Mouse (Mus musculus) liver, adult 2 months (tissue): ENCODE measurements around the gene Carnmt1. TPM values are rescaled to one million over a fixed set of nuclear protein-coding genes. Genes with fewer than 3 reads are reported as not detected.

ENCODE experiments used
- DNase-seq: peaks from one replicate; pipeline ENCODE4 v3.0.0-alpha.2; 2011; ENCODE audit warnings: low read depth, low spot score; ENCODE audit errors: extremely low read depth
- H3K27ac ChIP-seq: fragments of 200-500 bp; replicated peaks from 2 replicates; pipeline ENCODE4 v1.5.1; 2012; ENCODE audit warnings: low read depth, mild to moderate bottlenecking, control low read depth, inconsistent platforms, low read length; ENCODE audit not compliant: insufficient read depth
- H3K27me3 ChIP-seq: fragments of 200-500 bp; 2 replicates; pipeline ENCODE4 v1.6.1; 2012; ENCODE audit warnings: mild to moderate bottlenecking, moderate library complexity, low read length, inconsistent platforms; ENCODE audit not compliant: control insufficient read depth, insufficient read depth
- H3K36me3 ChIP-seq: fragments of 200-500 bp; 2 replicates; pipeline ENCODE4 v1.6.1; 2012; ENCODE audit warnings: low read length, inconsistent platforms; ENCODE audit not compliant: control insufficient read depth, insufficient read depth
- H3K4me1 ChIP-seq: fragments of 200-500 bp; 2 replicates; pipeline ENCODE4 v1.6.1; 2011; ENCODE audit warnings: low read length; ENCODE audit not compliant: control insufficient read depth, insufficient read depth
- H3K4me3 ChIP-seq: fragments of 200-500 bp; 2 replicates; pipeline ENCODE4 v1.5.1; 2011; ENCODE audit warnings: low read depth, mild to moderate bottlenecking, control low read depth, low read length, moderate library complexity; ENCODE audit not compliant: insufficient read depth
- H3K79me2 ChIP-seq: fragments of 200-500 bp; 2 replicates; pipeline ENCODE4 v1.6.1; 2012; ENCODE audit warnings: inconsistent platforms, mild to moderate bottlenecking, low read length, moderate library complexity; ENCODE audit not compliant: control insufficient read depth, insufficient read depth
- H3K9ac ChIP-seq: fragments of 200-500 bp; 2 replicates; pipeline ENCODE4 v1.6.1; 2012; ENCODE audit warnings: low read depth, mild to moderate bottlenecking, control low read depth, inconsistent platforms, low read length
- CTCF ChIP-seq: fragments of 200-500 bp; IDR thresholded peaks from 2 replicates; pipeline ENCODE4 v1.5.1; 2011; ENCODE audit warnings: low read depth, low read length, control low read depth
- POLR2A ChIP-seq: fragments of 200-500 bp; IDR thresholded peaks from 2 replicates; pipeline ENCODE4 v1.6.1; 2011; ENCODE audit warnings: low read length, control low read depth; ENCODE audit not compliant: insufficient read depth; ENCODE audit errors: extremely low read depth
- WGBS: fragments of 180-500 bp; shearing (Covaris S2); methylation state at CpG from one replicate; pipeline ENCODE4 v1.1.7; 2018; 5-methylcytosine and 5-hydroxymethylcytosine counted together
- polyA plus RNA-seq: library from polyadenylated mRNA; depleted of rRNA; stranded (reverse); fragments of >200 nt; gene quantifications from 2 replicates; pipeline ENCODE4 v1.2.3, GENCODE M21; 2012; rRNA removed
- total RNA-seq: library from RNA; depleted of rRNA; stranded (reverse); fragments of >200 nt; gene quantifications from 2 replicates; pipeline ENCODE4 v1.2.3, GENCODE M21; 2014; rRNA removed

The Carnmt1 gene
- total and polyA plus RNA-seq, 2 experiments, result 5.4 to 11.9 TPM

GRCm38 (mm10) chr19:18739146-18739545 lies 68.6 kb downstream of the Carnmt1 start:
- Histone ChIP-seq H3K79me2 (no peaks in the 10 kb centered on the region), H3K27me3 (no peaks in the 10 kb centered on the region), H3K36me3 (no peaks in the 10 kb centered on the region), H3K9ac (no peak overlapping the region), H3K4me3 (no peak overlapping the region), H3K4me1 (no peaks in the 10 kb centered on the region), H3K27ac (no peak overlapping the region)
- 81% methylated on average over 7 of the region's 7 CpGs for WGBS
- no peak for TF ChIP-seq POLR2A
- TF ChIP-seq CTCF, result no peak
- no peak for DNase-seq

- 42% methylated on average over 5 of the region's 5 CpGs for WGBS
- Histone ChIP-seq H3K27me3 (no peaks in the 10 kb centered on the region), H3K9ac (no peak overlapping the region), H3K4me1 (no peaks in the 10 kb centered on the region), H3K4me3 (no peak overlapping the region), H3K36me3 (no peaks in the 10 kb centered on the region), H3K79me2 (no peaks in the 10 kb centered on the region), H3K27ac (no peak overlapping the region)
- DNase-seq, result peak; percentile 7
- no peak for TF ChIP-seq POLR2A
- TF ChIP-seq CTCF, result no peak
These were observed 73.4 kb downstream of the Carnmt1 start for GRCm38 (mm10) chr19:18743946-18744345.

GRCm38 (mm10) chr19:18746576-18747340 lies 76.2 kb downstream of the Carnmt1 start:
- no peak overlapping the region for H3K4me3 ChIP-seq
- no peak overlapping the region for H3K9ac ChIP-seq
- DNase-seq, result no peak
- no peaks in the 10 kb centered on the region for H3K27me3 ChIP-seq
- H3K27ac ChIP-seq, result no peak overlapping the region
- 91% methylated on average over 5 of the region's 5 CpGs for WGBS
- TF ChIP-seq CTCF (no peak), POLR2A (no peak)
- H3K4me1 ChIP-seq, result no peaks in the 10 kb centered on the region
- H3K79me2 ChIP-seq, result no peaks in the 10 kb centered on the region
- no peaks in the 10 kb centered on the region for H3K36me3 ChIP-seq

GRCm38 (mm10) chr19:18747379-18747778 lies 76.8 kb downstream of the Carnmt1 start:
- Histone ChIP-seq H3K36me3 (no peaks in the 10 kb centered on the region), H3K4me3 (no peak overlapping the region), H3K79me2 (no peaks in the 10 kb centered on the region), H3K4me1 (no peaks in the 10 kb centered on the region), H3K27me3 (no peaks in the 10 kb centered on the region), H3K9ac (no peak overlapping the region), H3K27ac (no peak overlapping the region)
- no peak for DNase-seq
- WGBS, result 87% methylated on average over 4 of the region's 4 CpGs
- TF ChIP-seq POLR2A, result no peak
- TF ChIP-seq CTCF, result no peak

- H3K9ac ChIP-seq, result peak within 1 kb of the TSS; percentile 23; the same call in 1 of the 2 replicates
- no peaks in the 10 kb centered on the region for H3K79me2 ChIP-seq
- H3K4me1 ChIP-seq, result no peaks in the 10 kb centered on the region
- peak; percentile 9 for DNase-seq
- H3K36me3 ChIP-seq, result no peaks in the 10 kb centered on the region
- no peak within 1 kb of the TSS for H3K27ac ChIP-seq
- H3K27me3 ChIP-seq, result no peaks in the 10 kb centered on the region
- WGBS, result 4% methylated on average over 41 of the region's 41 CpGs
- H3K4me3 ChIP-seq, result peak within 1 kb of the TSS; percentile 62
- TF ChIP-seq CTCF (no peak), POLR2A (no peak)
These were observed 79.2 kb downstream of the Carnmt1 start, which contains the start of gene Trpm6 for GRCm38 (mm10) chr19:18749598-18750339. Gene Trpm6 (plus strand): TSS chr19:18749983.

Other genes starting within 250 kb of the Carnmt1 start
- gene Ostf1, start 38.9 kb upstream of the Carnmt1 start, total RNA-seq, result 42.5 and 53.0 TPM in 2 replicates
- gene Ostf1, start 38.9 kb upstream of the Carnmt1 start, polyA plus RNA-seq, result 26.5 and 29.6 TPM in 2 replicates
- 32.2 and 47.4 TPM in 2 replicates for gene Nmrk1, start 38.8 kb upstream of the Carnmt1 start, total RNA-seq
- gene Nmrk1, start 38.8 kb upstream of the Carnmt1 start, polyA plus RNA-seq, result 12.6 and 21.9 TPM in 2 replicates
- 7.1 and 9.5 TPM in 2 replicates for gene D030056L22Rik, start 42.4 kb downstream of the Carnmt1 start, total RNA-seq
- gene D030056L22Rik, start 42.4 kb downstream of the Carnmt1 start, polyA plus RNA-seq, result 5.0 and 5.7 TPM in 2 replicates
- gene Trpm6, start 79.2 kb downstream of the Carnmt1 start, total RNA-seq, result 0.27 and 0.83 TPM in 2 replicates
- 0.09 TPM in 2 replicates for gene Trpm6, start 79.2 kb downstream of the Carnmt1 start, polyA plus RNA-seq